Mouse (Mus musculus): ENCODE measurements around the gene Tssc4. TPM values are rescaled to one million over a fixed set of nuclear protein-coding genes. Genes with fewer than 3 reads are reported as not detected.
A peak's percentile ranks its signal among the peaks of the same experiment; 100 is the strongest.

The Tssc4 gene
- polyA plus RNA-seq (2014; fragmentation: Nextera tagmentation; extraction: Ambion mirVana), result 59.8 and 65.2 TPM in 2 replicates

DNA sequence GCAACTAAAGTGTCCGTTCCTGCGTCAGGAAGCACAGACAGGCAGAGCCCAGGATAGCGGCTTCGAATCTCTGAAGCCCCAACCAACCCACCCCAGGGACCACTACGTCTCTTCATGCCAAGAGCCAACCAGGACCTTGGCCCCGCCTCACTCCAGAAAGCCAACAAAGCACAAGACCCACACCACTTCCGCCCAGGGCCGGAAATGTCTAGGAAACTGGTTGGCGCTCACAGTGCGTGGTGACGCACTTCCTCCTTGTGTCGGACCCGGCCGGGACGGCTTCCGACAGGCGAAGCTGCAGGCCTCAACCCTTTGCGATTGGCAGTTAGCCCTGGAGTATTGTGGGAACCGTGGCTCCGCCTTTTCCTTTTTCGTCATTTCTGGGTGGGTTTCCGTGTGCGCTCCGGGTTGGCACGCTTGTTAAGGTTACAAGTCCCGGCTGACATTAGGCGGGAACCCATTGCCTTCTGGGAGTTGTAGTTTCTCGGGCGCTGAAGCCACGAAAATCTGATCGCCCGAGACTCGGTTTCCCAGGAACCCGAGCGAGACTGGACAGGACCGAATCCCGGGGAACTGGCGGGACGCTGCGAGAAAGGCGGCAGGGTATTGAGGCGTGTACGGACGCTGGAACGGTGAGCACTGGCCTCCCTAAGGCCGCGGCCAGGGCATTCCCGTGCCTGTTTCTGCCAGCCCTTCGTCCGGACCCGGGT, at the start of gene Tssc4:
Gene Tssc4, plus strand, starts transcription at position 368 of the 710 bp plus-strand sequence.
- Histone ChIP-seq H3K4me3 (ENCODE audit: low read depth, low read length) (peak within 1 kb of the TSS; percentile 87), H3K36me3 (replicated peaks; ENCODE audit: control insufficient read depth, insufficient read depth, low read depth, low read length) (peaks cover 5% of the 10 kb centered on the region), H3K9me3 (replicated peaks; ENCODE audit: control insufficient read depth, low read length) (no peaks in the 10 kb centered on the region), H3K27me3 (ENCODE audit: control insufficient read depth, insufficient read depth, low read length) (no peaks in the 10 kb centered on the region), H3K4me1 (ENCODE audit: control insufficient read depth, insufficient read depth, low read length) (peaks cover 6% of the 10 kb centered on the region), H3K27ac (replicated peaks; ENCODE audit: low read depth, low read length) (peak within 1 kb of the TSS; percentile 78), H3K9ac (replicated peaks; ENCODE audit: low read length) (peak within 1 kb of the TSS; percentile 90), H3K4me2 (ENCODE audit: low read depth, low read length) (peak within 1 kb of the TSS; percentile 86)
- ATAC-seq (replicated peaks; ENCODE audit: insufficient number of reproducible peaks, low FRiP score, low TSS enrichment, low read depth) (peak; percentile 96), DNase-seq (ENCODE audit: low spot score) (peak; percentile 100)
- 0% methylated on average over 51 of the region's 51 CpGs for WGBS

DNA sequence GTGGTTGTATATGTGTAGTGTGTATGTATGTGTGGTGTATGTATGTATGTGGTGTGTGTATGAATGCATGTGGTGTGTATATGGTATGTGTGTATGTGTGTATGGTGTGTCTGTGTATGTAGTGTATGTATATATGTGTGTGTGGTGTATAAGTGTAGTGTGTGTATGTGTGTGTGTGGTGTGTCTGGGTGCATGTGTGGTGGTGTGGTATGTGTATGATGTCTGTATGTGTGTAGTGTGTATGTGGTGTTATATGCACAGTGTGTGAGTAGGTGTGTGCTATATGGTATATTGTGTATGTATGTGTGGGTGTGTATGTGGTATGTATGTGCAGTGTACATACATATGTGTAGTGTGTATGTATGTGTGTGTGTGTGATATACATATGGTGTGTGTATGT, 49.0 kb upstream of the Tssc4 start:
- Histone ChIP-seq H3K27ac (replicated peaks; ENCODE audit: low read depth, low read length) (no peak overlapping the region), H3K9me3 (replicated peaks; ENCODE audit: control insufficient read depth, low read length) (no peaks in the 10 kb centered on the region), H3K4me2 (ENCODE audit: low read depth, low read length) (no peak overlapping the region), H3K4me1 (ENCODE audit: control insufficient read depth, insufficient read depth, low read length) (no peaks in the 10 kb centered on the region), H3K9ac (replicated peaks; ENCODE audit: low read length) (no peak overlapping the region), H3K36me3 (replicated peaks; ENCODE audit: control insufficient read depth, insufficient read depth, low read depth, low read length) (no peaks in the 10 kb centered on the region), H3K27me3 (ENCODE audit: control insufficient read depth, insufficient read depth, low read length) (no peaks in the 10 kb centered on the region), H3K4me3 (ENCODE audit: low read depth, low read length) (no peak overlapping the region)
- ATAC-seq (replicated peaks; ENCODE audit: insufficient number of reproducible peaks, low FRiP score, low TSS enrichment, low read depth) (no peak; the same call in 1 of the 2 replicates), DNase-seq (ENCODE audit: low spot score) (no peak)

DNA sequence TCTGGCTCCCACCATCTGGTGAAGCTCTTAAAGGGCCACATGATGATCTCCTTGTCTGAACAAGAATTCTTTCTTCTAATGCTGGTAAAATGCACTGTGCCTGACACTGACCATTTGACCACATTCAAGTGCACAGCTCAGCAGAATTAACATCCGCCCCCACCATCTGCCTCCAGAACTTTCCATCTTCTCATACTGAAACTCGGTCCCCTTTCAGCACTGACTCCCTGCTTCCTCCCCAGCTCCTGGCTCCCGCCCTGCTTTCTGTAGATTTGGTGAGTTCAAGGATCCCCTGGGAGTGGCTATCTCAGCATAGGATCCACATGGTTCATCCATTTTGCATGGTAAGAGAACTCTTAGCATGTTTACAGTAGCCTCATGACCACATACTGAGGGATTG, 48.3 kb upstream of the Tssc4 start:
- ATAC-seq (replicated peaks; ENCODE audit: insufficient number of reproducible peaks, low FRiP score, low TSS enrichment, low read depth), result no peak
- WGBS, result 81% methylated on average over 3 of the region's 3 CpGs
- H3K36me3 ChIP-seq (replicated peaks; ENCODE audit: control insufficient read depth, insufficient read depth, low read depth, low read length), result no peaks in the 10 kb centered on the region

DNA sequence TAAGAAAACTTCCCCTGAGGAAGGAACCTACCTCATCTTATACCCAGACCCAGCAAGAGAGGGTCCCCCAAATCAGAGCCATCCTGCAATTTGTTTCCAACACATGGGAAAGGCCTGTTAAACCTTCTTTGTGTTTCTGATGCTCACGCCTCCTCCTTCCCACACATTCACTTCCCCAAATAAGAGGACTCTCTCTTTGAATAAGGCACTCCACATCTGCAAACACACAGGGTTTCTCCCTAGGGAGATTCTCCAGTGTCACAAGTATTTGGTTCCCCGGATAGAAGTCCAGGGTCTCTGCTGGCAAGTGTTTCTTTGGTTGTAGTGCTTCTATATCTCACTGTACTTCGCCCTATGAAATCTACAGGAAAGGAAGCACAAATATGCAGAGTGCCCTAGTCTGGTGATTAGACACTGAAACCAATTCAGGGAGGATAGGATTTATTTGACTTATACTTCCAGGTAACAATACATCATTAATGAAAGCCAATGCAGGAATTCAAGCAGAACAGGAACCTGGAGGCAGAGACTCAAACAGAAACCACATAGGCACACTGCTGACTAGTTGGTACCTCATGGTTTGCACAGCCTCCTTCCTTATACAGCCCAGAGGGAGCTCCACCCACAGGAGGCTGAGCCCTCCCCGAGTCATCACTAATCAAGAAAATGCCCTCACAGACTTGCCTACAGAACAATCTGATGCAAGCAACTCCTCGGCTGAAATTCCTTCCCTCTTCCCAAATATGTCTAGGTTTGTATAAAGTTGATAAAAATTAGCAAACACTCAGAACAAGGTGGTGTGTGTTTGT, 47.5 kb upstream of the Tssc4 start:
- DNase-seq (ENCODE audit: low spot score) (peak; percentile 3), ATAC-seq (replicated peaks; ENCODE audit: insufficient number of reproducible peaks, low FRiP score, low TSS enrichment, low read depth) (no peak)
- Histone ChIP-seq H3K4me2 (ENCODE audit: low read depth, low read length) (no peak overlapping the region), H3K27ac (replicated peaks; ENCODE audit: low read depth, low read length) (no peak overlapping the region), H3K9me3 (replicated peaks; ENCODE audit: control insufficient read depth, low read length) (no peaks in the 10 kb centered on the region), H3K4me1 (ENCODE audit: control insufficient read depth, insufficient read depth, low read length) (no peaks in the 10 kb centered on the region), H3K27me3 (ENCODE audit: control insufficient read depth, insufficient read depth, low read length) (no peaks in the 10 kb centered on the region), H3K36me3 (replicated peaks; ENCODE audit: control insufficient read depth, insufficient read depth, low read depth, low read length) (no peaks in the 10 kb centered on the region), H3K9ac (replicated peaks; ENCODE audit: low read length) (no peak overlapping the region), H3K4me3 (ENCODE audit: low read depth, low read length) (no peak overlapping the region)
- 67% methylated on average over 5 of the region's 5 CpGs for WGBS

More for the DNA sequence above, 48.3 kb upstream of the Tssc4 start:
- Histone ChIP-seq H3K4me2 (ENCODE audit: low read depth, low read length) (no peak overlapping the region), H3K9ac (replicated peaks; ENCODE audit: low read length) (no peak overlapping the region), H3K27me3 (ENCODE audit: control insufficient read depth, insufficient read depth, low read length) (no peaks in the 10 kb centered on the region), H3K4me1 (ENCODE audit: control insufficient read depth, insufficient read depth, low read length) (no peaks in the 10 kb centered on the region), H3K27ac (replicated peaks; ENCODE audit: low read depth, low read length) (no peak overlapping the region), H3K9me3 (replicated peaks; ENCODE audit: control insufficient read depth, low read length) (no peaks in the 10 kb centered on the region), H3K4me3 (ENCODE audit: low read depth, low read length) (no peak overlapping the region)
- DNase-seq (ENCODE audit: low spot score), result no peak

DNA sequence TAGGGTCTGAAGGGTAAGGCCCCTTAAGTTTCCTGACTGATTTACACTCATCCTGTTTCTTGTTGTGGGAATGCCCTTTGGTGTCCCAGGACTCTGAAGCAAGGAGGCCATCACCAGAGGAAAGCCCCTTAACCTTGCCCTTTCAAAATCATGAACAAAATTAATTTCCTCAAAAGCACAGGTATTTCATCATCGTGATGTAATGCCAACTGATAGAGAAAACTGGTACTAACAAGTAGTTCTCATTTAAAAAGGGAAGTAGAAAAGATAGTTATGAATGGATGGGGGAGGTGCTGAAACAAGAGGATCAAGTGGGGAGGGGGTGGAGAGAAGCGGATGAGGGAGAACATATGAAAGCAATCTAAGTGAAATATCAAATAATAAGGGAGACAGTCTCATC, 45.5 kb upstream of the Tssc4 start:
- DNase-seq (ENCODE audit: low spot score) (no peak), ATAC-seq (replicated peaks; ENCODE audit: insufficient number of reproducible peaks, low FRiP score, low TSS enrichment, low read depth) (no peak)
- H3K4me2 ChIP-seq (ENCODE audit: low read depth, low read length), result no peak overlapping the region
- H3K4me1 ChIP-seq (ENCODE audit: control insufficient read depth, insufficient read depth, low read length), result no peaks in the 10 kb centered on the region
- H3K27me3 ChIP-seq (ENCODE audit: control insufficient read depth, insufficient read depth, low read length), result no peaks in the 10 kb centered on the region
- WGBS, result 95% methylated on average over 2 of the region's 2 CpGs
- no peak overlapping the region for H3K9ac ChIP-seq (replicated peaks; ENCODE audit: low read length)
- no peaks in the 10 kb centered on the region for H3K9me3 ChIP-seq (replicated peaks; ENCODE audit: control insufficient read depth, low read length)
- no peak overlapping the region for H3K4me3 ChIP-seq (ENCODE audit: low read depth, low read length)
- no peaks in the 10 kb centered on the region for H3K36me3 ChIP-seq (replicated peaks; ENCODE audit: control insufficient read depth, insufficient read depth, low read depth, low read length)
- no peak overlapping the region for H3K27ac ChIP-seq (replicated peaks; ENCODE audit: low read depth, low read length)

DNA sequence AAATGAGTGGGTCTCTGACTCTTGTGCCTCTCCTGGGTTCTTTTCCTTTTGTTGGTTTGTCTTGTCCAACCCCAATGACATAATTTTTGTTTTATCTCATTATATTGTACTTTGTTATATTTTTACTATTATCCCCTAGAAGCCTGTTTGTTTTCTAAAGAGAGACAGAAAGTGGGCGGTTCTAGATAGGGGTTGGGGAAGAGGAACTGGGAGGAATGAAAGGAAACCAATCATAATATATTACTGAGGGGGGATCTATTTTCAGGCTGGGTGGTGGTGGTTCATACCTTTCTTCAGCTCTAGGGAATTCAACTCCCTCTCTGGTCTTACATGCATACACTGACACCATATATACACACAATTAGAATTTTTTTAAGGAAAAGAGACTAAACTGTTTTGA, 44.8 kb upstream of the Tssc4 start:
- Histone ChIP-seq H3K27ac (replicated peaks; ENCODE audit: low read depth, low read length) (no peak overlapping the region), H3K27me3 (ENCODE audit: control insufficient read depth, insufficient read depth, low read length) (no peaks in the 10 kb centered on the region), H3K36me3 (replicated peaks; ENCODE audit: control insufficient read depth, insufficient read depth, low read depth, low read length) (no peaks in the 10 kb centered on the region), H3K9ac (replicated peaks; ENCODE audit: low read length) (no peak overlapping the region), H3K4me3 (ENCODE audit: low read depth, low read length) (no peak overlapping the region), H3K9me3 (replicated peaks; ENCODE audit: control insufficient read depth, low read length) (no peaks in the 10 kb centered on the region), H3K4me1 (ENCODE audit: control insufficient read depth, insufficient read depth, low read length) (no peaks in the 10 kb centered on the region), H3K4me2 (ENCODE audit: low read depth, low read length) (no peak overlapping the region)
- WGBS, result 72% methylated on average over 1 of the region's 1 CpGs
- DNase-seq (ENCODE audit: low spot score), result no peak
- ATAC-seq (replicated peaks; ENCODE audit: insufficient number of reproducible peaks, low FRiP score, low TSS enrichment, low read depth), result no peak

GRCm38 (mm10) chr7:143025496-143025895, 43.6 kb upstream of the Tssc4 start:
- ATAC-seq (replicated peaks; ENCODE audit: insufficient number of reproducible peaks, low FRiP score, low TSS enrichment, low read depth), result no peak
- 89% methylated on average over 3 of the region's 3 CpGs for WGBS

DNA sequence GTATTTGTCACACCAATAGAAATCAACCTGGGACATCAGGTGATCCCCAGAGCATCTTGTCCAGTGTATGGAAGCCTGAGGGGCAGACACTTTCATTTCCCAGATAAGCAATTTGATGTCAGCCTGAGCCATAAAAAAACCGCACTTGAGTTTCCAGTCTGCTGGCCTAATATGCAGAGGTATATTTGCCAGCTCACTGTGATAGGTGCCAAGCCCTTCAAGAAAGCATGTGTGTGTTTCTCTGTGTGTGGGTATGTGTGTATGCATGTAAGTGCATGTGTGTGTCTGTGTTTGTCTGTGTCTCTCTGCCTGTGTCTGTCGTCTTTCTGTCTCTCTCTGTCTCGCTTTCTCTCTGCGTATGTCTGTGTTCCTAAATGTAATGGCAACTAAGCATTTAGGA, 41.9 kb upstream of the Tssc4 start:
- no peak overlapping the region for H3K4me2 ChIP-seq (ENCODE audit: low read depth, low read length)
- no peaks in the 10 kb centered on the region for H3K27me3 ChIP-seq (ENCODE audit: control insufficient read depth, insufficient read depth, low read length)
- DNase-seq (ENCODE audit: low spot score), result no peak
- H3K36me3 ChIP-seq (replicated peaks; ENCODE audit: control insufficient read depth, insufficient read depth, low read depth, low read length), result no peaks in the 10 kb centered on the region
- no peak overlapping the region for H3K27ac ChIP-seq (replicated peaks; ENCODE audit: low read depth, low read length)
- no peak overlapping the region for H3K9ac ChIP-seq (replicated peaks; ENCODE audit: low read length)
- H3K4me1 ChIP-seq (ENCODE audit: control insufficient read depth, insufficient read depth, low read length), result no peaks in the 10 kb centered on the region
- no peak overlapping the region for H3K4me3 ChIP-seq (ENCODE audit: low read depth, low read length)
- no peak for ATAC-seq (replicated peaks; ENCODE audit: insufficient number of reproducible peaks, low FRiP score, low TSS enrichment, low read depth)
- H3K9me3 ChIP-seq (replicated peaks; ENCODE audit: control insufficient read depth, low read length), result no peaks in the 10 kb centered on the region
- 82% methylated on average over 4 of the region's 4 CpGs for WGBS

More at GRCm38 (mm10) chr7:143025496-143025895, 43.6 kb upstream of the Tssc4 start:
- Histone ChIP-seq H3K27me3 (ENCODE audit: control insufficient read depth, insufficient read depth, low read length) (no peaks in the 10 kb centered on the region), H3K4me2 (ENCODE audit: low read depth, low read length) (no peak overlapping the region), H3K27ac (replicated peaks; ENCODE audit: low read depth, low read length) (no peak overlapping the region), H3K4me1 (ENCODE audit: control insufficient read depth, insufficient read depth, low read length) (no peaks in the 10 kb centered on the region), H3K4me3 (ENCODE audit: low read depth, low read length) (no peak overlapping the region), H3K9me3 (replicated peaks; ENCODE audit: control insufficient read depth, low read length) (no peaks in the 10 kb centered on the region), H3K9ac (replicated peaks; ENCODE audit: low read length) (no peak overlapping the region), H3K36me3 (replicated peaks; ENCODE audit: control insufficient read depth, insufficient read depth, low read depth, low read length) (no peaks in the 10 kb centered on the region)
- DNase-seq (ENCODE audit: low spot score), result no peak

All from embryonic facial prominence, embryonic 11.5 days (tissue).